Mouse (Mus musculus) thymus, postnatal 36 days (tissue): ENCODE data around the gene Gm49383.
"Not testable (repeated sequence)": the region's sequence is repeated elsewhere in the genome, so short reads cannot be mapped to it uniquely, and the experiment has no call there.

Experiments
- DNase-seq, 2 experiments: peaks; one replicate each; pipeline ENCODE4 v3.0.0; 2022; ENCODE audit warnings: mixed read lengths in 2 of 2

Gm49383 gene

GRCm38 (mm10) chr12:69163586-69163985 is 33.3 kb downstream of the Gm49383 start:
- not testable (repeated sequence) for DNase-seq

- not testable (repeated sequence) for DNase-seq
Measured at GRCm38 (mm10) chr12:69160677-69161076, 36.2 kb downstream of the Gm49383 start.

GRCm38 (mm10) chr12:69159578-69159940 is 37.3 kb downstream of the Gm49383 start:
- peak; percentile 25 to 29 for DNase-seq

GRCm38 (mm10) chr12:69158765-69159577 is 37.9 kb downstream of the Gm49383 start, which contains the start of gene Rps29:
Rps29 (minus strand) TSS chr12:69159186.
- peak; percentile 93 to 97 for DNase-seq

- no peak for DNase-seq
Measured at GRCm38 (mm10) chr12:69158366-69158764, 38.5 kb downstream of the Gm49383 start.

- DNase-seq: no peak
Measured at GRCm38 (mm10) chr12:69157107-69157506, 39.8 kb downstream of the Gm49383 start.

GRCm38 (mm10) chr12:69156436-69156835 is 40.5 kb downstream of the Gm49383 start:
- no peak for DNase-seq

GRCm38 (mm10) chr12:69155923-69156322 is 41.0 kb downstream of the Gm49383 start:
- no peak for DNase-seq

GRCm38 (mm10) chr12:69150049-69150448 is 46.9 kb downstream of the Gm49383 start:
- no peak for DNase-seq

- no peak for DNase-seq
Measured at GRCm38 (mm10) chr12:69147166-69147735, 49.7 kb downstream of the Gm49383 start.

GRCm38 (mm10) chr12:69143460-69143859 is 53.4 kb downstream of the Gm49383 start:
- DNase-seq: no peak

- no peak for DNase-seq
Measured at GRCm38 (mm10) chr12:69139841-69140240, 57.1 kb downstream of the Gm49383 start.

GRCm38 (mm10) chr12:69139201-69139600 is 57.7 kb downstream of the Gm49383 start:
- DNase-seq: no peak
